18 mouse cellular contexts compared by ENCODE assay signal in genomic region chr1:132401843-132402242, GRCm38 (mm10).
"Had no signal": no experiment of that assay in that cellular context is flagged by ENCODE, and none has a peak within 500 bp of the region (broad histone marks: within the 10 kb centered on the region; RNA-seq: fewer than 3 reads in every experiment).

No protein-coding gene starts in this region.

- H3K27me3 ChIP-seq: midbrain, embryonic 12.5 days; neural tube, embryonic 13.5 days; neural tube, embryonic 15.5 days; stomach, embryonic 15.5 days had no signal

- H3K4me2 ChIP-seq: lung, embryonic 14.5 days; midbrain, embryonic 12.5 days; neural tube, embryonic 13.5 days; neural tube, embryonic 15.5 days; stomach, embryonic 15.5 days had no signal

- H3K4me3 ChIP-seq: midbrain, embryonic 10.5 days; midbrain, embryonic 12.5 days; myocyte; neural tube, embryonic 13.5 days; neural tube, embryonic 15.5 days; stomach, embryonic 15.5 days had no signal

- ATAC-seq: midbrain, embryonic 16.5 days had no signal

- H3K9ac ChIP-seq: lung, embryonic 14.5 days; midbrain, embryonic 12.5 days; neural tube, embryonic 13.5 days; neural tube, embryonic 15.5 days; stomach, embryonic 15.5 days had no signal

- DNase-seq: lung, adult 18-20 months; lung, embryonic 14.5 days; lung, postnatal 10 days; lung, postnatal 4 days; midbrain, embryonic 14.5 days; retina, postnatal 1 day; right cerebral cortex, adult 18-20 months; thymus, adult 2 months; thymus, postnatal 25 days; thymus, postnatal 4 days had no signal

- H3K4me1 ChIP-seq: midbrain, embryonic 12.5 days; neural tube, embryonic 13.5 days; neural tube, embryonic 15.5 days; stomach, embryonic 15.5 days had no signal

- H3K36me3 ChIP-seq: midbrain, embryonic 10.5 days; midbrain, embryonic 12.5 days; neural tube, embryonic 13.5 days; neural tube, embryonic 15.5 days; stomach, embryonic 15.5 days had no signal

- H3K9me3 ChIP-seq: midbrain, embryonic 12.5 days; neural tube, embryonic 15.5 days; stomach, embryonic 15.5 days had no signal

- H3K27ac ChIP-seq: midbrain, embryonic 10.5 days; midbrain, embryonic 12.5 days; neural tube, embryonic 13.5 days; neural tube, embryonic 15.5 days; stomach, embryonic 15.5 days; stomach, postnatal 0 days had no signal
